Mouse (Mus musculus): Measurements from ENCODE around the gene Prg2. TPM values are rescaled to one million over a fixed set of nuclear protein-coding genes. Genes with fewer than 3 reads are reported as not detected.

Gene Prg2
- total and polyA plus RNA-seq, 2 experiments from 2014 or later = not detected

- Histone ChIP-seq H3K27me3 (ENCODE audit: insufficient read depth, low read length) (no peaks in the 10 kb centered on the region), H3K4me2 (ENCODE audit: low read depth, low read length) (no peak overlapping the region), H3K9ac (replicated peaks; ENCODE audit: low read length) (no peak overlapping the region), H3K4me3 (ENCODE audit: low read length) (no peak overlapping the region), H3K4me1 (ENCODE audit: insufficient read depth, low read length) (no peaks in the 10 kb centered on the region), H3K27ac (no peak overlapping the region), H3K9me3 (ENCODE audit: low read length) (no peaks in the 10 kb centered on the region), H3K36me3 (ENCODE audit: insufficient read depth, low read length) (no peaks in the 10 kb centered on the region)
- ATAC-seq = no peak
- WGBS = 61% methylated on average over 2 of the region's 2 CpGs
- no peak for DNase-seq (ENCODE audit: low spot score)
- TF ChIP-seq CTCF (IDR thresholded peaks at IDR 0.05; ENCODE audit: low read depth) = no peak
Measured at GRCm38 (mm10) chr2:84961300-84961699, 19.0 kb upstream of the Prg2 start.

- Histone ChIP-seq H3K4me2 (ENCODE audit: low read depth, low read length) (no peak overlapping the region), H3K27me3 (ENCODE audit: insufficient read depth, low read length) (no peaks in the 10 kb centered on the region), H3K4me1 (ENCODE audit: insufficient read depth, low read length) (no peaks in the 10 kb centered on the region), H3K9me3 (ENCODE audit: low read length) (no peaks in the 10 kb centered on the region), H3K9ac (replicated peaks; ENCODE audit: low read length) (no peak overlapping the region), H3K4me3 (ENCODE audit: low read length) (no peak overlapping the region), H3K27ac (no peak overlapping the region), H3K36me3 (ENCODE audit: insufficient read depth, low read length) (no peaks in the 10 kb centered on the region)
- WGBS = 65% methylated on average over 3 of the region's 3 CpGs
- no peak for TF ChIP-seq CTCF (IDR thresholded peaks at IDR 0.05; ENCODE audit: low read depth)
- ATAC-seq (no peak), DNase-seq (ENCODE audit: low spot score) (no peak)
Measured at GRCm38 (mm10) chr2:84961901-84962300, 18.4 kb upstream of the Prg2 start.

DNA sequence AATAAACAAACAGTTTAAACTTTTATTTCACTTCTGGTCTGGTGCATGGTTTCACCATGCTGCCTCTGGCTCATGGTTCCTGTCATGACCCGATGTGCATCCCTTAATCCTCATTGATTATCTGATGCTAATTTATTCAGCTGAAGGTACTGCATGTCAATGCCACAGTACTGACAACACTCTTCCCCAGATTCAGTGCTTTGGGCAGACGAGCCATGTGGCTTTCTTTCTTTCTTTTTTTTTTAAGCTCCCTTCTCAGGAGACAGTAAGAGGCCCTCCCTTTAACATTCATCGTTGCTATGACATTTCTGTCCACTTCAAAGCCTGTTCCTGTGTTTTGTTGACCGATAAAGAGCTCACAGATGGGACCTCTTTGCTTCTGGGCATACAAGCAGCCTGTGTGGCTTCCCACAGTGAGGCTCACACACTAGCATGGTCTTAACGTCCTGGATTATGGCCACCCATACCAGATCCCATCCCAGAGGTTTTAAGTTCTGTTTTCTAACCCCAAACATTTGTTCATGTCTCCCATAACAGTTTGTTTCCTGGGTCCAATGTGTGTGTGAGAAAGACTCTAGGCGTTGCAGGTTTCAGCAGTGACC lies 17.3 kb upstream of the Prg2 start:
- DNase-seq (ENCODE audit: low spot score) (peak; percentile 16), ATAC-seq (peak; percentile 15; the same call in 1 of the 2 replicates)
- no peak for TF ChIP-seq CTCF (IDR thresholded peaks at IDR 0.05; ENCODE audit: low read depth)
- WGBS = 25% methylated on average over 6 of the region's 6 CpGs
- Histone ChIP-seq H3K9me3 (ENCODE audit: low read length) (no peaks in the 10 kb centered on the region), H3K9ac (replicated peaks; ENCODE audit: low read length) (no peak overlapping the region), H3K4me1 (ENCODE audit: insufficient read depth, low read length) (no peaks in the 10 kb centered on the region), H3K27ac (no peak overlapping the region), H3K36me3 (ENCODE audit: insufficient read depth, low read length) (no peaks in the 10 kb centered on the region), H3K4me3 (ENCODE audit: low read length) (no peak overlapping the region), H3K4me2 (ENCODE audit: low read depth, low read length) (no peak overlapping the region), H3K27me3 (ENCODE audit: insufficient read depth, low read length) (no peaks in the 10 kb centered on the region)

- DNase-seq (ENCODE audit: low spot score) (no peak), ATAC-seq (no peak)
- H3K27ac ChIP-seq = no peak overlapping the region
- no peaks in the 10 kb centered on the region for H3K9me3 ChIP-seq (ENCODE audit: low read length)
- H3K4me1 ChIP-seq (ENCODE audit: insufficient read depth, low read length) = no peaks in the 10 kb centered on the region
- H3K9ac ChIP-seq (replicated peaks; ENCODE audit: low read length) = no peak overlapping the region
- H3K36me3 ChIP-seq (ENCODE audit: insufficient read depth, low read length) = no peaks in the 10 kb centered on the region
- H3K4me2 ChIP-seq (ENCODE audit: low read depth, low read length) = no peak overlapping the region
- WGBS = 91% methylated on average over 7 of the region's 7 CpGs
- H3K4me3 ChIP-seq (ENCODE audit: low read length) = no peak overlapping the region
- no peaks in the 10 kb centered on the region for H3K27me3 ChIP-seq (ENCODE audit: insufficient read depth, low read length)
- no peak for TF ChIP-seq CTCF (IDR thresholded peaks at IDR 0.05; ENCODE audit: low read depth)
Measured at GRCm38 (mm10) chr2:84964111-84964801, 16.0 kb upstream of the Prg2 start.

GRCm38 (mm10) chr2:84967318-84967991 lies 12.8 kb upstream of the Prg2 start:
- H3K27ac ChIP-seq = no peak overlapping the region
- 87% methylated on average over 5 of the region's 5 CpGs for WGBS
- H3K9ac ChIP-seq (replicated peaks; ENCODE audit: low read length) = no peak overlapping the region
- DNase-seq (ENCODE audit: low spot score) (no peak), ATAC-seq (no peak)
- no peaks in the 10 kb centered on the region for H3K9me3 ChIP-seq (ENCODE audit: low read length)
- no peaks in the 10 kb centered on the region for H3K36me3 ChIP-seq (ENCODE audit: insufficient read depth, low read length)
- H3K4me2 ChIP-seq (ENCODE audit: low read depth, low read length) = no peak overlapping the region
- H3K27me3 ChIP-seq (ENCODE audit: insufficient read depth, low read length) = no peaks in the 10 kb centered on the region
- TF ChIP-seq CTCF (IDR thresholded peaks at IDR 0.05; ENCODE audit: low read depth) = no peak
- H3K4me1 ChIP-seq (ENCODE audit: insufficient read depth, low read length) = no peaks in the 10 kb centered on the region
- no peak overlapping the region for H3K4me3 ChIP-seq (ENCODE audit: low read length)

- H3K4me3 ChIP-seq (ENCODE audit: low read length) = no peak overlapping the region
- ATAC-seq = no peak
- H3K9me3 ChIP-seq (ENCODE audit: low read length) = no peaks in the 10 kb centered on the region
- no peak overlapping the region for H3K9ac ChIP-seq (replicated peaks; ENCODE audit: low read length)
- DNase-seq (ENCODE audit: low spot score) = no peak
- H3K36me3 ChIP-seq (ENCODE audit: insufficient read depth, low read length) = no peaks in the 10 kb centered on the region
- 90% methylated on average over 2 of the region's 2 CpGs for WGBS
- no peaks in the 10 kb centered on the region for H3K4me1 ChIP-seq (ENCODE audit: insufficient read depth, low read length)
- H3K27ac ChIP-seq = no peak overlapping the region
- no peak overlapping the region for H3K4me2 ChIP-seq (ENCODE audit: low read depth, low read length)
- no peaks in the 10 kb centered on the region for H3K27me3 ChIP-seq (ENCODE audit: insufficient read depth, low read length)
- TF ChIP-seq CTCF (IDR thresholded peaks at IDR 0.05; ENCODE audit: low read depth) = no peak
Measured at GRCm38 (mm10) chr2:84975580-84975979, 4.7 kb upstream of the Prg2 start.

DNA sequence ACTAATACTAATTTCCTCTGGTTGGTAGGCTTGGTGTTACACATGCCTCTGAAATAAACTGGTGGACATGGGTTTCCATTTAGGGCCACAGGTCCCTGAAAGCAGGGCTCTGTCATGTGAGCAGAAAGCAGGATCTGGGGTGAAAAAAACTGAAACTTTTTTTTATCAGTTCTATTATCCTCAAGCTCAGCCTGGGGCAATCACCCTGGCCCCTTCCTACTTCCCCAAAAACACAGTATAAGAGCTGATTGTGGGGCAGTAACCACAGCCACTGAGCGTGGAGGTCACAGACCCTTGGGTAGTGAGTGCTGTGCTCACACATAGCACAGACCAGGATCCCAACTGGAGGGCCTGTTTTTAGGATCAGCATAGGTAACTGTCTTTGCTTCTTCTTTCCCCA lies 7.7 kb downstream of the Prg2 start, which contains the start of gene Prg3:
Gene Prg3 (plus strand): TSS at position 286 of the 400 bp plus-strand sequence.
- Histone ChIP-seq H3K4me1 (ENCODE audit: insufficient read depth, low read length) (no peaks in the 10 kb centered on the region), H3K9ac (replicated peaks; ENCODE audit: low read length) (no peak within 1 kb of the TSS), H3K9me3 (ENCODE audit: low read length) (no peaks in the 10 kb centered on the region), H3K4me2 (ENCODE audit: low read depth, low read length) (no peak within 1 kb of the TSS), H3K27me3 (ENCODE audit: insufficient read depth, low read length) (no peaks in the 10 kb centered on the region), H3K36me3 (ENCODE audit: insufficient read depth, low read length) (no peaks in the 10 kb centered on the region), H3K4me3 (ENCODE audit: low read length) (no peak within 1 kb of the TSS), H3K27ac (no peak within 1 kb of the TSS)
- TF ChIP-seq CTCF (IDR thresholded peaks at IDR 0.05; ENCODE audit: low read depth) = no peak
- DNase-seq (ENCODE audit: low spot score) = no peak
- no peak for ATAC-seq
- 81% methylated on average over 1 of the region's 1 CpGs for WGBS
